Mouse (Mus musculus) MEL (cell line): ENCODE data around the gene Hemk1. TPM values are rescaled to one million over a fixed set of nuclear protein-coding genes. Genes with fewer than 3 reads are reported as not detected.

Source experiments
- DNase-seq: peaks from one replicate; pipeline ENCODE4 v3.0.0; 2011; ENCODE audit warnings: low read depth, low spot score
- H3K27ac ChIP-seq: 2 replicates; pipeline ENCODE4 v1.5.1; 2012; ENCODE audit warnings: low read depth, mild to moderate bottlenecking, control low read depth, low read length, moderate library complexity; ENCODE audit not compliant: control insufficient read depth
- H3K27me3 ChIP-seq, 2 experiments: fragments of 150-350 bp in 1 of 2; sonication (generic) in 1 of 2; 2 replicates each; pipeline ENCODE4 v1.6.1; 2012; ENCODE audit warnings: low read length in 2 of 2, mild to moderate bottlenecking in 2 of 2, improper control_type of control experiment in 1 of 2, moderate library complexity in 1 of 2; ENCODE audit not compliant: insufficient read depth in 2 of 2, control insufficient read depth in 1 of 2
- H3K36me3 ChIP-seq, 2 experiments: 2 replicates each; pipeline ENCODE4 v1.6.1; 2012 to 2014; ENCODE audit warnings: low read length in 2 of 2, improper control_type of control experiment in 1 of 2, inconsistent platforms in 1 of 2, mild to moderate bottlenecking in 1 of 2; ENCODE audit not compliant: insufficient read depth in 2 of 2, control insufficient read depth in 1 of 2
- H3K4me1 ChIP-seq, 2 experiments: fragments of 150-350 bp in 1 of 2; sonication (generic) in 1 of 2; 2 replicates each; pipeline ENCODE4 v1.6.1; 2012; ENCODE audit warnings: low read length in 2 of 2, improper control_type of control experiment in 1 of 2, mild to moderate bottlenecking in 1 of 2; ENCODE audit not compliant: insufficient read depth in 2 of 2, control insufficient read depth in 1 of 2
- H3K4me3 ChIP-seq, 2 experiments: fragments of 150-350 bp in 1 of 2; sonication (generic) in 1 of 2; 2 replicates each; pipeline ENCODE4 v1.5.1; 2012; ENCODE audit warnings: low read depth in 2 of 2, low read length in 2 of 2, mild to moderate bottlenecking in 2 of 2, moderate library complexity in 2 of 2, control low read depth in 1 of 2, improper control_type of control experiment in 1 of 2; ENCODE audit not compliant: control insufficient read depth in 1 of 2, insufficient read depth in 1 of 2
- H3K79me2 ChIP-seq: 2 replicates; pipeline ENCODE4 v1.6.1; 2012; ENCODE audit warnings: mild to moderate bottlenecking, low read length, moderate library complexity; ENCODE audit not compliant: control insufficient read depth, poor library complexity, insufficient read depth
- H3K9ac ChIP-seq: 2 replicates; pipeline ENCODE4 v1.6.1; 2012; ENCODE audit warnings: low read depth, mild to moderate bottlenecking, control low read depth, low read length, moderate library complexity; ENCODE audit not compliant: control insufficient read depth, poor library complexity, severe bottlenecking
- H3K9me3 ChIP-seq: fragments of 150-350 bp; sonication (generic); replicated peaks from 2 replicates; pipeline ENCODE4 v1.6.1; 2012; ENCODE audit warnings: mild to moderate bottlenecking, low read length, improper control_type of control experiment, moderate library complexity; ENCODE audit not compliant: insufficient read depth
- BHLHE40 ChIP-seq: IDR thresholded peaks from 2 replicates; pipeline ENCODE4 v1.6.1; 2012; ENCODE audit warnings: low read depth, mild to moderate bottlenecking, inconsistent platforms, low read length, improper control_type of control experiment, borderline replicate concordance
- CTCF ChIP-seq, 3 experiments: IDR thresholded peaks in 2 of 3; conservative IDR thresholded peaks in 1 of 3; 2 replicates each; pipeline ENCODE4 v1.5.1; 2011 to 2012; ENCODE audit warnings: low read length in 3 of 3, low read depth in 2 of 3, mild to moderate bottlenecking in 2 of 3, improper control_type of control experiment in 1 of 3, inconsistent platforms in 1 of 3, mixed read lengths in 1 of 3, moderate library complexity in 1 of 3; ENCODE audit not compliant: control insufficient read depth in 1 of 3, insufficient read depth in 1 of 3, poor library complexity in 1 of 3, severe bottlenecking in 1 of 3
- E2F4 ChIP-seq: IDR thresholded peaks from 2 replicates; pipeline ENCODE4 v1.6.1; 2011; ENCODE audit warnings: low read depth, low read length, improper control_type of control experiment, borderline replicate concordance
- EP300 ChIP-seq, 2 experiments: IDR thresholded peaks; 2 replicates each; pipeline ENCODE4 v1.6.1; 2011; ENCODE audit warnings: improper control_type of control experiment in 2 of 2, low read length in 2 of 2, low read depth in 1 of 2, mild to moderate bottlenecking in 1 of 2
- HCFC1 ChIP-seq: IDR thresholded peaks from 2 replicates; pipeline ENCODE4 v1.6.1; 2012; ENCODE audit warnings: low read depth, mild to moderate bottlenecking, inconsistent platforms, low read length, improper control_type of control experiment, moderate library complexity
- KAT2A ChIP-seq: conservative IDR thresholded peaks from 2 replicates; pipeline ENCODE4 v1.6.1; 2012; ENCODE audit warnings: low read depth, low read length, improper control_type of control experiment, inconsistent platforms
- MAFK ChIP-seq: IDR thresholded peaks from 2 replicates; pipeline ENCODE4 v1.6.1; 2011; ENCODE audit warnings: low read depth, mild to moderate bottlenecking, low read length, improper control_type of control experiment, borderline replicate concordance
- MAX ChIP-seq: IDR thresholded peaks from 2 replicates; pipeline ENCODE4 v1.6.1; 2011; ENCODE audit warnings: low read length, improper control_type of control experiment
- MXI1 ChIP-seq: IDR thresholded peaks from 2 replicates; pipeline ENCODE4 v1.6.1; 2011; ENCODE audit warnings: mild to moderate bottlenecking, low read depth, low read length, improper control_type of control experiment
- NELFE ChIP-seq: IDR thresholded peaks from 2 replicates; pipeline ENCODE4 v1.6.1; 2011; ENCODE audit warnings: low read depth, low read length, improper control_type of control experiment
- POLR2A ChIP-seq, 2 experiments: IDR thresholded peaks; 2 replicates each; pipeline ENCODE4 v1.6.1; 2011 to 2012; ENCODE audit warnings: low read length in 2 of 2, mild to moderate bottlenecking in 2 of 2, control low read depth in 1 of 2, improper control_type of control experiment in 1 of 2, low read depth in 1 of 2, moderate library complexity in 1 of 2; ENCODE audit not compliant: control insufficient read depth in 1 of 2, insufficient read depth in 1 of 2, poor library complexity in 1 of 2
- SIN3A ChIP-seq: IDR thresholded peaks from 2 replicates; pipeline ENCODE4 v1.6.1; 2012; ENCODE audit warnings: low read length, improper control_type of control experiment, inconsistent platforms
- SMC3 ChIP-seq: IDR thresholded peaks from 2 replicates; pipeline ENCODE4 v1.6.1; 2011; ENCODE audit warnings: low read depth, low read length, improper control_type of control experiment
- TCF12 ChIP-seq: IDR thresholded peaks from 2 replicates; pipeline ENCODE4 v1.6.1; 2014; ENCODE audit warnings: low read depth, mild to moderate bottlenecking, inconsistent platforms, low read length, improper control_type of control experiment, moderate library complexity
- USF2 ChIP-seq, 2 experiments: IDR thresholded peaks; 2 replicates each; pipeline ENCODE4 v1.6.1; 2011 to 2012; ENCODE audit warnings: improper control_type of control experiment in 2 of 2, low read length in 2 of 2, borderline replicate concordance in 1 of 2, inconsistent platforms in 1 of 2, low read depth in 1 of 2, mild to moderate bottlenecking in 1 of 2; ENCODE audit not compliant: insufficient read depth in 1 of 2
- ZC3H11A ChIP-seq: IDR thresholded peaks from 2 replicates; pipeline ENCODE4 v1.6.1; 2012; ENCODE audit warnings: low read depth, mild to moderate bottlenecking, inconsistent platforms, low read length, improper control_type of control experiment
- polyA plus RNA-seq, 2 experiments: library from polyadenylated mRNA; stranded (reverse) in 1 of 2; unstranded in 1 of 2; fragments of >175 nt in 1 of 2; fragments of >200 nt in 1 of 2; gene quantifications; 2 replicates each; pipeline versions ENCODE4 v1.2.1 to v1.2.4; 2012; ENCODE audit warnings: low replicate concordance in 2 of 2, low read depth in 1 of 2; ENCODE audit not compliant: insufficient read length in 2 of 2, insufficient read depth in 1 of 2, missing spikeins in 1 of 2
- total RNA-seq: library from RNA; depleted of rRNA; stranded (reverse); fragments of 300-350 nt; gene quantifications from 2 replicates; pipeline ENCODE4 v1.2.3, GENCODE M21; 2012

Hemk1 gene
- total and polyA plus RNA-seq, 3 experiments: 7.5 to 11.8 TPM; not detected in 1

DNA sequence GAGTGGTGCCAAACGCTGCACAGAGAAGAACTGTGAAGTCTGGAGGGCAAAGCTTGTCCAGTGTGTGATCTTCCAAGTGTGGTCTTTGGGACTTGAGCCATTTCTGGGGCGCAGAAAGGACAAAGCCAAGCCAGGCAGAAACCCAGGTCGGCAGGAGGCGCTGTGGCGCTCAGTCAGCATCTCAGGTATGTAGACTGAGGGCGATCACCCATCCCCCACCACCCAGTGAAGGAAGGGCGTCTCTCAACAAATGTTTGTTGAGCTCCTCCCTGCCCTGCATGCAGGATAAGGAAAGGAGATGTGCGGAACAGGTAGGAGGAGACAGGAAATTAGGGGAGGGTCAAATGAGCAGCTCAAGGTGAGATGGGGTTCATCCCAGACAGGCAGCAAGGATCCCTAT lies 36.5 kb upstream of the Hemk1 start:
- Histone ChIP-seq H3K36me3 (peaks cover 0 to 6% of the 10 kb centered on the region in 2 experiments; a peak in 2 of 4 replicates), H3K79me2 (no peaks in the 10 kb centered on the region)
- DNase-seq: no peak
- TF ChIP-seq CTCF (IDR thresholded peaks at IDR 0.05 in 2 of 3, conservative IDR thresholded peaks at IDR 0.05 in 1 of 3; ENCODE audit: control insufficient read depth in 1 of 3, insufficient read depth in 1 of 3, low read depth in 2 of 3, low read length in 3 of 3, poor library complexity in 1 of 3, severe bottlenecking in 1 of 3) (peak in 2 of 3 experiments; percentile 27 to 55; a peak in 4 of 6 replicates), POLR2A (IDR thresholded peaks at IDR 0.05; ENCODE audit: control insufficient read depth in 1 of 2, insufficient read depth in 1 of 2, low read depth in 1 of 2, low read length in 2 of 2, poor library complexity in 1 of 2) (no peak)
- TF ChIP-seq, all 39 proteins: peak for 1
- Histone ChIP-seq H3K9ac (no peak overlapping the region), H3K27me3 (no peaks in the 10 kb centered on the region), H3K27ac (no peak overlapping the region), H3K4me3 (no peak overlapping the region), H3K4me1 (peaks cover 0 to 3% of the 10 kb centered on the region in 2 experiments; a peak in 1 of 4 replicates), H3K9me3 (no peaks in the 10 kb centered on the region)

DNA sequence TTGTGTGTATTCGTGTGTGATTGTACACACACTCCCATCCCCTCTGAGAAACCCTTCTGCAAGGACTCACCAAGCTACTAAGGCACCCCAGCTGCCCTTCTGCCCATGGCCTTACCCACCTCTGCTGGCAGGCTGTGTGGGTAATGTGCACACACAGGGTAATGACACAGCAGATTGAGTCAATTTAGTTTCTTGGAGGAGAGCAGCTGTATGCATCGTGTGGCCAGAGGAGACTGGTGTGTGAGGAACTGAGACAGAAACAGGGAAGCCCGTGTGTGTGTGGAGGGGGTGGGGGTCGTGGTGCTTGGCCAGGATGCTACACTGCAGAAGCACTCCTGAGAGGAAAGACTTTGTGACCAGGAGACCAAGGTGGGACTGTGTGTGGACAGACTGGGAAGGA lies 34.3 kb upstream of the Hemk1 start:
- no peak overlapping the region for H3K9ac ChIP-seq
- TF ChIP-seq MXI1 (no peak), TCF12 (no peak), MAFK (no peak), SMC3 (no peak), HCFC1 (no peak), E2F4 (no peak), EP300 (IDR thresholded peaks at IDR 0.05; ENCODE audit: low read depth in 1 of 2, low read length in 2 of 2) (no peak), MAX (no peak), CTCF (IDR thresholded peaks at IDR 0.05 in 2 of 3, conservative IDR thresholded peaks at IDR 0.05 in 1 of 3; ENCODE audit: control insufficient read depth in 1 of 3, insufficient read depth in 1 of 3, low read depth in 2 of 3, low read length in 3 of 3, poor library complexity in 1 of 3, severe bottlenecking in 1 of 3) (no peak), BHLHE40 (no peak), NELFE (no peak), SIN3A (no peak), KAT2A (no peak), ZC3H11A (no peak), USF2 (IDR thresholded peaks at IDR 0.05; ENCODE audit: borderline replicate concordance in 1 of 2, insufficient read depth in 1 of 2, low read depth in 1 of 2, low read length in 2 of 2) (no peak)
- TF ChIP-seq, all 39 proteins: peak for 0
- DNase-seq: no peak
- Histone ChIP-seq H3K9me3 (no peaks in the 10 kb centered on the region), H3K79me2 (no peaks in the 10 kb centered on the region), H3K27me3 (no peaks in the 10 kb centered on the region), H3K27ac (no peak overlapping the region), H3K4me1 (peaks cover 0 to 16% of the 10 kb centered on the region in 2 experiments; a peak in 3 of 4 replicates), H3K4me3 (no peak overlapping the region), H3K36me3 (peaks cover 0 to 14% of the 10 kb centered on the region in 2 experiments; a peak in 2 of 4 replicates)
